In the genomic region with DNA sequence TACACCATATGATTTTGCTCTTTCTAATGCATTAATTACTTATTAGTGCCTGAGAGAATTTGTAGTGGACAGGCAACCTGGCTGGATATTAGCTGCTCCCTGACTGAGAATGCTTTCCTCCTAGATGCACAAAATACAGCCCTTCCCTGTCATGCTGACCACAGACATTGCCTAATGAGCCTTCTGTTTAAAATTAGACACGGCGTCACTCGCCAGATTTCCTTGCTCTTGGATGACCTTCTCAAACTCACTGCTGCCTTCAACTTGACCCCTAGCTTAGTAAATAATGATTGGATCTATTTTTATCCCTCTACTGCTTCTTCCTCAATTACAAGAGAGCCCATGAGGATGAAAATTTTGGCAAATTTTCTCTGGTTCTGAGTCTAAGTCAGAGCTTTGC, we compare ENCODE assay signal across 13 mouse cellular contexts. TPM values are rescaled to one million over a fixed set of nuclear protein-coding genes. Genes with fewer than 3 reads are reported as not detected.
A peak's percentile ranks its signal among the peaks of the same experiment; 100 is the strongest.
DNase-seq lines count a peak whose midpoint lies in the region; TF ChIP-seq lines count a peak whose summit lies in the region.
"Had no signal": no experiment of that assay in that cellular context is flagged by ENCODE, and none has a peak within 500 bp of the region (broad histone marks: within the 10 kb centered on the region; RNA-seq: fewer than 3 reads in every experiment).

No protein-coding gene starts in this region.

- peak overlapping the region; percentile 61 for H3K27ac ChIP-seq in heart, adult 2 months
- no peak overlapping the region for H3K27ac ChIP-seq in heart, embryonic 10.5 days
- H3K27ac ChIP-seq: liver, embryonic 13.5 days had no signal

- H3K36me3 ChIP-seq in heart, adult 2 months (ENCODE audit: control insufficient read depth, insufficient read depth, low read length), result peaks cover 2% of the 10 kb centered on the region; the same call in 1 of the 2 replicates
- H3K36me3 ChIP-seq in heart, embryonic 10.5 days, result no peaks in the 10 kb centered on the region
- H3K36me3 ChIP-seq: liver, embryonic 13.5 days had no signal

- no peaks in the 10 kb centered on the region for H3K27me3 ChIP-seq in heart, adult 2 months (ENCODE audit: control insufficient read depth, insufficient read depth, low read length)
- H3K27me3 ChIP-seq in heart, embryonic 10.5 days (ENCODE audit: insufficient read depth, poor library complexity, severe bottlenecking), result no peaks in the 10 kb centered on the region
- H3K27me3 ChIP-seq: liver, embryonic 13.5 days had no signal

- no peaks in the 10 kb centered on the region for H3K9me3 ChIP-seq in heart, embryonic 10.5 days
- H3K9me3 ChIP-seq: liver, embryonic 13.5 days had no signal

- intact Hi-C loops in heart, adult 2 months (cut with DNase I), result loop anchor here (10.0 kb wide), 1 partner anchor 180 kb away; no protein-coding TSS in a partner anchor
- intact Hi-C loops in heart, postnatal 25 days (cut with DNase I), result no loop called here

- H3K9ac ChIP-seq in heart, adult 2 months (ENCODE audit: low read depth, low read length), result no peak overlapping the region
- H3K9ac ChIP-seq: liver, embryonic 13.5 days had no signal

- H3K79me2 ChIP-seq in heart, adult 2 months (replicated peaks; ENCODE audit: control insufficient read depth, insufficient read depth, low read length), result no peaks in the 10 kb centered on the region

- 21% methylated on average over 3 of the region's 3 CpGs for WGBS in heart, adult 2 months
- WGBS in heart, embryonic 10.5 days, result 62% methylated on average over 3 of the region's 3 CpGs

- no peak overlapping the region for H3K4me3 ChIP-seq in heart, adult 2 months
- no peak overlapping the region for H3K4me3 ChIP-seq in heart, embryonic 10.5 days
- H3K4me3 ChIP-seq: liver, embryonic 13.5 days had no signal

- no peak for TF ChIP-seq CTCF in heart, adult 2 months (IDR thresholded peaks at IDR 0.05)

- TF ChIP-seq EP300 in heart, adult 2 months (IDR thresholded peaks at IDR 0.05; ENCODE audit: insufficient read depth, low read depth, low read length), result no peak

- H3K4me1 ChIP-seq in heart, adult 2 months (ENCODE audit: control insufficient read depth, insufficient read depth, low read length), result peaks cover 1% of the 10 kb centered on the region; the same call in 1 of the 2 replicates
- H3K4me1 ChIP-seq in heart, embryonic 10.5 days, result no peaks in the 10 kb centered on the region; the same call in 1 of the 2 replicates
- H3K4me1 ChIP-seq: liver, embryonic 13.5 days had no signal

- peak; percentile 37 to 62 for DNase-seq in heart, adult 2 months
- DNase-seq in heart, postnatal 25 days (ENCODE audit: low spot score), result no peak
- DNase-seq in adipocyte (ENCODE audit: low spot score), result peak; percentile 77
- peak; percentile 22 for DNase-seq in heart, embryonic 10.5 days (ENCODE audit: low spot score)
- peak; percentile 48 for DNase-seq in lung, postnatal 25 days (ENCODE audit: low spot score)
- no peak for DNase-seq in spleen, adult 12 weeks (ENCODE audit: low spot score)
- DNase-seq in frontal cortex, postnatal 10 days (ENCODE audit: low spot score in 2 of 2), result no peak
- DNase-seq: cerebellum, postnatal 36 days; liver, embryonic 13.5 days; right cerebral cortex, postnatal 4 days had no signal

- TF ChIP-seq POLR2A in heart, adult 2 months (IDR thresholded peaks at IDR 0.05; ENCODE audit: insufficient read depth, low read depth, low read length), result no peak

RNA-seq across cellular contexts. Expression of a gene that starts 21.1 kb away (rescaled TPM):
- 1 to 10 TPM in 1 of 2 experiments, under 1 TPM in 1; 0.45 to 1.5 TPM for total RNA-seq in heart, adult 2 months (2021)
- 0.61 and 1.3 TPM in 2 replicates for polyA plus RNA-seq in heart, adult 2 months (2012; rRNA removed)
- total RNA-seq in heart, postnatal 25 days (2021), result 1 to 10 TPM in 1 of 2 experiments, under 1 TPM in 1; 0.57 to 1.0 TPM
- not detected in 2 replicates for polyA plus RNA-seq in heart, embryonic 10.5 days (2016; fragmentation: Nextera tagmentation; extraction: Ambion mirVana)
- polyA plus RNA-seq: forebrain, embryonic 11.5 days; liver, embryonic 13.5 days had no signal

RNA-seq across cellular contexts. Expression of a gene that starts 39.6 kb away (rescaled TPM):
- total RNA-seq in heart, adult 2 months (2021), result under 1 TPM in 1 of 2 experiments, not detected in 1; 0.26 TPM
- 0.04 TPM in 1 of 2 replicates, not detected in the other for polyA plus RNA-seq in heart, adult 2 months (2012; rRNA removed)
- under 1 TPM in 1 of 2 experiments, not detected in 1; 0.14 TPM for total RNA-seq in heart, postnatal 25 days (2021)
- polyA plus RNA-seq in heart, embryonic 10.5 days (2016; fragmentation: Nextera tagmentation; extraction: Ambion mirVana), result not detected in 2 replicates

RNA-seq across cellular contexts. Expression of a gene that starts 47.0 kb away (rescaled TPM):
- total RNA-seq in heart, adult 2 months (2021), result not detected
- polyA plus RNA-seq in heart, adult 2 months (2012; rRNA removed), result 0.06 TPM in 1 of 2 replicates, not detected in the other
- not detected for total RNA-seq in heart, postnatal 25 days (2021)
- 0.20 TPM in 1 of 2 replicates, not detected in the other for polyA plus RNA-seq in heart, embryonic 10.5 days (2016; fragmentation: Nextera tagmentation; extraction: Ambion mirVana)
- total RNA-seq: layer of hippocampus, adult 8-10 months had no signal
- polyA plus RNA-seq: forebrain, embryonic 11.5 days; heart, embryonic 16.5 days had no signal

Comparison
In these comparisons a context has a peak if more than half of its experiments do, and no peak if none do; other contexts are left out.
1. DNase-seq: peak in heart, adult 2 months (2 of 2), adipocyte (single experiment), heart, embryonic 10.5 days (single experiment) and lung, postnatal 25 days (single experiment); none in heart, postnatal 25 days (single experiment), spleen, adult 12 weeks (single experiment) and frontal cortex, postnatal 10 days (0 of 2).